Mouse (Mus musculus) 3T3-L1 (cell line): ENCODE results near the gene Idh3g.
A peak's percentile ranks its signal among the peaks of the same experiment; 100 is the strongest.
"Not testable (repeated sequence)": the region's sequence is repeated elsewhere in the genome, so short reads cannot be mapped to it uniquely, and the experiment has no call there.

Experiments
- DNase-seq: peaks from one replicate; pipeline ENCODE4 v3.0.0-alpha.2; 2015; ENCODE audit warnings: low read depth, low spot score

Idh3g gene

GRCm38 (mm10) chrX:73756334-73757140 is 30.2 kb downstream of the Idh3g start, which contains the start of gene Plxnb3:
Gene Plxnb3, plus strand, starts transcription at chrX:73757090.
- no peak for DNase-seq

DNA sequence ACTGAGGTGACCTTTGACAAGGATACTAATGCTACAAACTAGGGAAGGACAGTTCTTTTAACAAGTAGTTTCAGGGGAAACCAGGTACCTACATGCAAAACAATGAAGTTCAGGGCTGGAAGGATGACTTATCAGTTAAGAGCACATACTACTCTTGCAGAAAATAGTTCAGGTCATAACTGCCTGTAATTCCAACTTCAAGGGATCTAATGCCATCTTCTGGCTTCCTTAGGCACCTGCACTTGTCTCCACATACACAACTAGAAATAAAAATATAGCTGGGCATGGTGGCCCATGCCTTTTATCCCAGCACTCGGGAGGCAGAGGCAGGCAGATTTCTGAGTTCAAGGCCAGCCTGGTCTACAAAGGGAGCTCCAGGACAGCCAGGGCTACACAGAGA is 37.7 kb downstream of the Idh3g start:
- peak; percentile 20 for DNase-seq

DNA sequence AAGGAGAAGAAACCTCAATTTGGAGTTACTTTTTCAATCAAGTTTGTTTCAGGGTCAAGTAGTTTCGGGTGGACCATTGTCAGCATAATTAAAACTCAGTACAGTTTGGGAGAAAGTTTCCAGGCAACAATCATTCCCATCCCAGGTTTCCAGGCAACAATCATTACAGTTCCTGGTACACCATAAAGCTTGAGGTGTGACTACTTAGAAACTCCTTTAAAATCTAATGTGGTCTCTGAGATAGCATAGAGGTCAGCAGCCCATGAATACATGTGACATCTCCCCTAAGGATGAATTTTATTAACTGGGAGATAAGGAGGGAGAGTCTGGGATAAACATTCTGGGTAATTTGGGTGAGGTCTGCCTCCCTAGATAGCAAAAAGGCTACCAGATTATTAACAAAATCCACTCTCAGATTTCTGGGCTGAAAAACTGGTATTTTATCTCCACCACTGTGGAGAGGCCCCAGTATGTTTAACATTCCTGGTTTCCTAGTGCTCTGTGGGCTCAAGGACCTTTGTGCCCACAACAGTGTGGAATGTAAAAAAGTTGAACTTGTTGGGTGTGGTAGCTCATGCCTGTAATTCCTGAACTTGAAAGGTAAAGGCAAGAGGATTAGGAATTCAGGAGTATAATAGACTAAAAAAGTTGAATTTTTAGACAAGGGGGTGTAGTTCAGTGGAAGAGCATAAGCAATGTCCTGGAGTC is 41.8 kb downstream of the Idh3g start:
- peak; percentile 28 for DNase-seq

DNA sequence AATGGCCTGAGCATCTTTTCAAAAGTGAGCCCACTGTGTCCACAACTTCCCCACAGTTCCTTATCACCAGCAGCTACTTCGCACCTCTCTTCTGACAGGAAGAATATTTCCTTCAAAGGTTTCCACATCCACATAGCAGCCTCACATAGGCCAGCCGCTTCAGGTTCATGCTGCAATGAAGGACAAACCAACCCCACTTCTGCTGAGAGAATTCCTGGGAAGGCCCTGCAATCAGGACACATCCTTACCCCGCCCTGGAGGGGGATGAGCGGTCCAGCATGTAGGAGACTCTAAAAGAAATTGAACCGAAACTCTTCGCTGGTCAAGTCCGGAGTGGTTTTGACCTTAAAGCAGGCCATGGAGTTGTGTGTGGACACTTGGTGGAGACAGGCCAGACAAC is 46.9 kb downstream of the Idh3g start:
- DNase-seq, result not testable (repeated sequence)

GRCm38 (mm10) chrX:73739151-73739550 is 47.5 kb downstream of the Idh3g start:
- no peak for DNase-seq

DNA sequence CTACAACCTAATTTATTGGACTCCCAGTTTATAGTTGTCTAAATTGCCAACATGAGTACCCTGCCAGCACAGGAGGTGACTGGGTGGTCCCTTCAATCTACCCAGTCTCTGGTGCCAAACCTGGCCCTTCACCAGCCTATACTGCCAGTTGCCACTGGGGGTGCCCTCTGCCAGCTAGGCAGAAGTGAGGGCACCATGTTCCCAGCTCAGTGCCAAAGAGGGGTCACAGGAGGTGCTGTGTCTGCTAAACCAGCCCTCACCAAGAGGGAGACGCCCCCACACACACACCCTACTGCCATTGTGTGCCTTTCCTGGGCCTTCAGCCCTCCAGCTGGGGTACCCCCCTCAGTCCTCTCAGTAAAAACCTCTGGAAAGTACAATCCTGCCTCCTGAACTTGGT is 48.5 kb downstream of the Idh3g start:
- DNase-seq, result no peak

- no peak for DNase-seq
Measured at GRCm38 (mm10) chrX:73730908-73731307, 55.8 kb downstream of the Idh3g start.
